Mouse (Mus musculus) MN1 (cell line): ENCODE measurements around the gene Tbpl2.

Source experiments
- DNase-seq: peaks from one replicate; pipeline ENCODE4 v3.0.0-alpha.2; 2016; ENCODE audit warnings: low spot score

Tbpl2 gene

DNA sequence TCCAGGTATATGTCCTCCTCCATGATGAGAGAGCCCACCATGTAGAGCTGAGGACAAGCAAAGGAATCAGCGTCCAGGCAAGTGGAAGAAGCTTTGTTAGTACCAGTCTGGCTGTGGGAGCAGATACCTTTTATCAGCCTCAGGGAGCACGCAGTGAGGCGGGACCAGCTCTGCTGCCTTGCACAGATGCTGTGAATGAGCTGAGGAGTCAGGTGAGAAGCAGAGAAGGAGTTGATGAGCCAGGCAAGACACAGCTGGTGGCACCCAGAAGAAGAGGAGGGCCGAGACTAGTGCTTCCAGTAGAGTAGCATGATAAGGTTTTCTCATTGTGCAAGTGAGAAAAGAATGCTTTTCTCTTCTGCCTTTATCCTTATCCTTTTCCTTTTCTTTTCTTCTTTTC, at the start of gene Tbpl2:
Gene Tbpl2 (minus strand): TSS at position 101 of the 400 bp plus-strand sequence.
- no peak for DNase-seq

DNA sequence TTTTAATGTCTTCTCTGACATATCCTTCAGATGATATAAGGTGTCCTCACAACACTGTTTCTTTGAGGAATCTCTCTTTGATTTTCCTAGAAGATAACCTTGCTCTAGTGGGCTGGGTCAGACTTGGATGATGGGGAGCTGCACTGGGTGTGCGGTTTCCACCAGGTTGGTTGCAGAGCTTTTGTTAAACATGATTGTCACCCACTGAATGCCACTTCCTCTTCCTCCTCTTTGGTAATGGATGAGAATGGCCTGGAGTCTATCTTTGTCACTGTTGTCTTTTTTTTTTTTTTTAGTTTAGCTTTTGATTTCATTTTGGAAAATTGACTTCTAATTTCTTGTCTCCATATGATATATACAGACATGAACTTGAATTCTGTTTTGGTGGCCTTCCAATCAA, 38.0 kb upstream of the Tbpl2 start:
- DNase-seq: no peak

DNA sequence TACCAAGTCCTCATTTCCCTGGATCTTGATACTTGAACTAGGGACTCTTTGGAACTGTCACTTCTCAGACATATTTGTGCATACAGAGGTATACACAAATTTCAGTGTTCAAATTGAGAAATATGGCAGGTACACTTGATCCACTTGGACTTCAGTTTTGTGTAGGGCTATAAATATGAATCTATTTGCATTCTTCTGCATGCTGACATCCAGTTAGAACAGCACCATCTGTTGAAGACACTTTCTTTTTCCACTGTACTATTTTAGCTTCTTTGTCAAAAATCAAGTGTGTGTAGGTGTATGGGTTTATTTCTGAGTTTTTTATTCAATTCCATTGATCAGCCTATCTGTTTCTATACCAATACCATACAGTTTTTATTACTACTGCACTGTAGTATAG, 12.7 kb upstream of the Tbpl2 start:
- no peak for DNase-seq

- no peak for DNase-seq
Measured at GRCm38 (mm10) chr2:24103619-24104289, 7.4 kb upstream of the Tbpl2 start.

DNA sequence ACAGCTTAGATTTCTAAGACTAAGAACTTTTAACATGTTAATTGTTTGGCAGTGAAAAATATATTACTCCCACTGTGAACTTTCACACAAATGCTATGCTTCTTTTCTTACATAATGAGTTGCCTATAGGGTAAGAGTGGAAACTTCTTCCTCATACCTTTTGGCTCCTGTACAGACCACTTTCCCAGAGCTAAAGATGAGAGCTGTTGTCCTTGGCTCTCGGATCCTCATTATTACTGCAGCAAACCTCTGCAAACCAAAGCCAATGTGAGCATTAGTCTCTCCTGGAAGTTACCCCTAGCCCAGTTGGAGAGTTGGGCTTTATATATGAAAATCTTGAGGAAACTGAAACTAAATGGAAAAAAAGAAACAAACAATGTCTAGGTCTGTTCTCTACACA, 5.5 kb downstream of the Tbpl2 start:
- no peak for DNase-seq

GRCm38 (mm10) chr2:24050459-24050858, 45.9 kb downstream of the Tbpl2 start:
- no peak for DNase-seq

DNA sequence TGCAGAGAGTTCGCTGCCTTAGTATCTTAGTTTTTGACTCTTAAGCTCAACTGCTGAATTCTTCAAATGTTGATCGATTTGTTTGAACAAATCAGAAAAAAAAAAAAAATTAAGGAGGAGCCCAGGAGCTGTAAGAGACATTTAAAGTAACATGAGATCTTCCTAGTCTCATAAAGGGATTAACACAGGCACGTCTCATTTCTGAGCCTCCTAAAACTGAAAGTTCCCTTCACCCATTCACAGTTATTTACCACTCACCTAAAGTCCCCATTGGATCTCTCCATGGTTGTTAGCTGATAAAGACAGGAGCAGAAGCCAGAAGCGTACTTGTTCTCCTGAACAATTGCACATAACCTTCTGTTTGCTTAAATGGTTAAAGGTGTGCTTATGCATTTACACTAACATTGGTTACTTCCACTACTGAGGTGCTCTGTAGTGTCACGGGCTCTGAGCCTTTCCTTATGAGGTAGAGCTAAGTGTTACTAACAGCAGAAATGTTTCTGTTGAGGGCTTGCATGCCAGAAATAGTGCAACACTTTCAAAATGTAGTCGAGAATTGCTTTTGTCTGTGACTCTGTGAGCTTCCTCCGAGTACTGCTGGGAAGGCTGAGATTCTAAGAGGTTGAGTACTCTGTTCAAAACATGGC, 46.9 kb downstream of the Tbpl2 start, which contains the start of gene Hnmt:
Gene Hnmt (minus strand): TSS at position 51 of the 647 bp plus-strand sequence.
- no peak for DNase-seq

- no peak for DNase-seq
Measured at GRCm38 (mm10) chr2:24048480-24049097, 47.8 kb downstream of the Tbpl2 start.

- no peak for DNase-seq
Measured at GRCm38 (mm10) chr2:24047551-24048479, 48.6 kb downstream of the Tbpl2 start.

- DNase-seq: no peak
Measured at GRCm38 (mm10) chr2:24042901-24043300, 53.5 kb downstream of the Tbpl2 start.

DNA sequence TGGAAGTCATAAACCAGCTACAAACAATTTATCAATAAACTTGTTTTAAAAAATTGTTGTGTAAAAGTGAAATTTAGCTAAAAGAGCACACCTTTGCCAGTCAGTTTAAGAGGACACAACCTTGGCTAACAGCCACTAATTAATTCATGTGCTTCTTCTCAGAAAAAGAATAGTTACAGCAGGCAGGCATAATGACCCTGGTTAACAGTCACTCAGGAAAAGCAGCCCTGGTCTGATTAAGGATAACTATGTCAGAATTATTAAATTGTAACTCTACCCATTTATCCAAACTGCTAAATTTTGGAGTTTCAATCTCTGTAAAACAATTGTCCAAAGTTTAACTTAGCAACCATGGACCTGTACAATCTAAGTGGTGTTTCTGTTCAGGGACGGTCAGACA, 55.9 kb downstream of the Tbpl2 start:
- no peak for DNase-seq
